Mouse (Mus musculus): Measurements from ENCODE around the gene P3h4. TPM values are rescaled to one million over a fixed set of nuclear protein-coding genes. Genes with fewer than 3 reads are reported as not detected.

The P3h4 gene
- total RNA-seq, 2 experiments from 2014 or later: 19.1 to 19.9 TPM

DNA sequence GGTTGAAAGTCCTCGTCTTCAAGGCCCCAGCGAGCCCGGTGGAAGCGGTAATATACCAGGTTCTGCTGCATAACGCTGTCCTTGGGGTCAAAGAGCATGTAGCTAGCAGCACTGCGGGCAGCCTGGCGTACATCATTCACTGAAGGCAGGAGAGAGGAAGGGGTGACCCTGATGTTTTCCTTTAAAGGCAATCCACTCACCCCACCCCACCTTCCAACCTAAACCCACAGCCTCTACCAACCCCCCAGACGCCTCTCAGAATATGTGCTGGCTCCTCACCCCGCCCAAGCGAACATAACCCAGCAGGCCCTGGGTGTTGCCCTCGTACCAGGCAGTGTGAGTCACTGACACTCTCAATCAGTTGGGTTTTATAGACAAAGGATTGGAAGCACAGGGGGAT, 2.9 kb downstream of the P3h4 start:
- intact Hi-C loops (cut with DNase I): no loop called here
- DNase-seq: no peak

DNA sequence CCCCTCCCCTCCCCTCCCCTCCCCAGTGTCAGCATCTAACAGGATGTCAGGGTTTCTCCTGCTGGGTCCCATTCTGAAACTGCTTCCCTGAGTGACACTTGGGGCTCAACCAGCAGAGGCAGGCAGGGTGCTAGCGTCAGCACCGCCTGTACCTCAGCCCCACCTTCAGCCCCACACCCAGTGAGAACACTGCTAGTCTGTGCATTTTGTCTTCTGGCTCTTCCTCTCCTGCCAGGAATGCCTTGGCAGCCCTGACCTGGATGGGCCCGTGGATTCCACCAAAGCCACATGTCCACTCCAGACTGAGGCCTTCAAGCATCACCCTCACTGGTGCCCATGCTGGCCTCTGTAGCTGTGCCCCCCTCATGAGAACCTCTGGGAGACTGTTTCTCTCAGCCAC, 5.0 kb downstream of the P3h4 start:
- intact Hi-C loops (cut with DNase I): no loop called here
- no peak for DNase-seq

DNA sequence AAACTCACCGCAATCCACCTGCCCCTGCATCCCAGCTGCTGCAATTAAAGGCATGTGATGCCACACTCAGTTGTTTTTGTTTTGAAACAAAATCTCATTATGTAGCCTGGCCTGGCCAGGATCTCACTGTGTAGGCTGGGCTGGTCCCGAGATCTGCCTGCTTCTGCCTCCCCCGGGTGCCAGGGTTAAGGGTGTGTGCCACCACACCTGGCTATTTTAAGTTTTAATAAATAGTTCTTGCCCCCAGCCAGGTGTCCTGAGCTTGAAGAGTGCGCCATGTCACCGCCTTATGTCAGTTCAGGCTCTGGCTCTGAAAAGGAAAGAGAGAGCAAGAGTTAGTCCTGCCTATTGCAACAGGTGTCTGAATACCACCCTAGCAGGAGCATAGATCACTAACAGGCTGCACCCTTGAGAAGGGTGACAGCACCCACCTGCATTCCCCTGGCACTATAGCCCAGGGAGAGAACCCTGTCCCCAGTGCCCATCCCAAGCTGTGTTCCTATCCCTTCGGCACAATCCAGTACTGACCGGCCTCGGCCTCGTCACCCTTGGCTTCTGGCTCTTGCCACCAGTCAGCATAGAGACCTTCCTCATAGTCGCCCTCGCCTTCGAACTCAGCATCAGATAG, 5.7 kb downstream of the P3h4 start:
- intact Hi-C loops (cut with DNase I): loop anchor here (1.0 kb wide), 1 partner anchor 47 kb away; no protein-coding TSS in a partner anchor
- no peak for DNase-seq

DNA sequence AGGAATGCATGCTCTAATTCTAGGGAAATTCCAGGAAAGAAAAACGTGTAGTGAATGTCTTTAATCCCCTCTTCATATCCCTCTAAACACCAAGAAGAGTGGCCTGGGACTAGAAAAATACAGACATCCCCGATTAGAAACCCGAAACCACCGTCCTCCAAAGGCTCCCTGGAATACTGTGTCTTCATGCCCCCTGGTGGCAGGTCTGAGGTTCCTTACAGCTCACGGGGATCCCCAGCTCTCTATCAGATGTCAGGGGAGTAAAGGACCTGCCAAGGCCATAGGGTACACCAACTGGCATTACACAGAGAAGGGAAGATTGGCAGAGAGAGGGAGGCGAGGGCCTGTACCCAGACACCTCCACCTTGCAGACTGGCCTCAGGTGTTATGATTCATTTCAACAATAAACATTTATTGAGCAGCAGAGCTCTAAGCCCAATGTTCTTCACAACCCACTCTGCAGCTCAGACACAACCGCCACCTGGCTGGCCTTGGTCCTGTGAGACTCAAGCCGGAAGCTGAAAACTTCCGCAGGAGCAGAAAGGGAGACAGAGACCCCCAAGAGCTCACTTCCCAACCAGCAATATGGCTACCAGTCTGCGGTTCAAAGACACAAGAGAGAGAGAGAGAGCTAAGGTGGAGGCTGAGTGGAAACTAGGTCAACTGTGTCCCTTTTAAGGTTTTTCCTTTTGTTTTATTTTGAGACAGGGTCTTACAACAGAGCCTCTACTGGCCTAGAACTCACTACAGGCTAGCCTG, 6.4 kb downstream of the P3h4 start:
- intact Hi-C loops (cut with DNase I): loop anchor here (1.0 kb wide), 1 partner anchor 46 kb away; no protein-coding TSS in a partner anchor
- DNase-seq: peak; percentile 82 to 88

DNA sequence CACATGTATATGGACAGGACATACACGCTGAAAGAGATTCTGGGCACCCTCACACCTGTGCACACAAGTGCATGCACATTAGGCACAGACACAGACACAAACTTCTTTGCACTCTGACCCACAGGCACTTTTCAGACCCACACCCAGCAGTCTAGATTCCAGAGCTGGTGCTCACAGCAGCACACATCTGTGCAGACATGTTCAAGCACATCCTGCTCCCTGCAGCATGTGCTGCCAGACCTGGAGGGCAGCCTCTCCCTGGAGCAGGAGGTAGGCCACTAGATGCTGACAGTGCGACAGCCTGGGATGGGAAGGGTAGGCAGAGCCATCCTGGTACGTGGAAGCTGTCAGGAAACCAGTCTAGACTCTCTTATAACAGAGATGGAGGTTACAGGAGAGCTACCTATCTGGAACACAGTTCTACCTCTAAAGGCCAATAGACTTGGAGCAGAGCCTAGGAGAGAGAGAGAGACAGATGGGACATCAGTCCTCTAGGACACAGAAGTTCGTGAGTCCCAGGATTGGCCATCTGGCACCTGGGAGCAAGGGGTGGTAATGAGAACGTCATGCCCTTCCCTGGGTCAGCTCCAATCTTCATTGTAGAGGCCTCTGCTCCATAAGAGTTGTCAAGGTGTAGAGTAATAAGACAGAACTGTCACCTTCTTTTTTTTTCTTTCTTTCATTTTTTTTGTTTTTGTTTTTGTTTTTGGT, 7.5 kb downstream of the P3h4 start:
- DNase-seq: no peak
- intact Hi-C loops (cut with DNase I): no loop called here

DNA sequence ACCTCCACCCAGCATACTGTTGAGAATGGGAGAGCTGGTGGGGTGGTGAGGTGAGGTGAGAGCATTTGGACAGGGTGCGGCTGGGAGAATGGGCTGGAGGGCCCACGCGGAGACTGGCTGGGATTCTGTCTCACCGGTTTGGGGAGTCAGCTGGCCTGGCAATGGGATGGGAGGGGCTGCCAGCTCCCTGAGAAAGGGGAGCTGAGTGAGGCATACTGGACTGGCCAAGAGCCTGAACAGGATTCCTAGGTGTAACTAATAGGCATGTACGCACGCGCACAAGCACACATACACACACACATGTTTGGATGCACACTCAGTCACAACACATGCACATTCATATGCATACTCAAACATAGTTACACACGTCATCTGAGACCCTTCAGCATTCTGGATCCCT, 8.4 kb downstream of the P3h4 start:
- no peak for DNase-seq
- intact Hi-C loops (cut with DNase I): no loop called here

DNA sequence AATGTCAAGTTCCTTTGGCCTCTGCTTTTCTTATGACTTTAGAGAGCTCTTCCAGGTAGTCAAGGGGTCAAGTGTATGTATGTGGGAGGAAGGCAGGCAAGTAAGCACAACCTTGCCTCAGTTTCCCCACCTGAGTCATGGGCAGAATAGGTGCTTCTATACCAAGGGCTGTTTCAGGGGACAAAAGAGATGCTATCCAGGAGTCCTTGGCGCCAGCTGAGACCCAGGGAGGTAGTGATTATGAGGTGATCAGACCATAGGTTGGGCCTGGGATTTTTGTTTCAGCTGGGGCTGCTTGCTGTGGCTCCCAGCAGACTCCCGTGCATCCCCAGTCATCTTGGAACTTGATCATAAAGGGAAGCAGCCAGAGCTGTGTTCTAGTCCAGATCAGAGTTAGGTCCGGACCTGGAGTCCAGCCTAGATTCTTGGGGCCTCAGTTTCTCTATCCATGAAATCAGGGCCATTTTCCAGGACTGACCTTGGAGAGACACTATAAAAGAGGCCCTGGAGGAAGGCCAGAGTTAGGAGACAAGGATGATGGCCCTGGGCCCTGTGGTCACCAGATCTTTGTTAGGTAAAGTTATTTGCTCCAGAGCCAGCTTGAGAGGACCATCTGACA, 10.1 kb downstream of the P3h4 start:
- DNase-seq: no peak
- intact Hi-C loops (cut with DNase I): no loop called here

DNA sequence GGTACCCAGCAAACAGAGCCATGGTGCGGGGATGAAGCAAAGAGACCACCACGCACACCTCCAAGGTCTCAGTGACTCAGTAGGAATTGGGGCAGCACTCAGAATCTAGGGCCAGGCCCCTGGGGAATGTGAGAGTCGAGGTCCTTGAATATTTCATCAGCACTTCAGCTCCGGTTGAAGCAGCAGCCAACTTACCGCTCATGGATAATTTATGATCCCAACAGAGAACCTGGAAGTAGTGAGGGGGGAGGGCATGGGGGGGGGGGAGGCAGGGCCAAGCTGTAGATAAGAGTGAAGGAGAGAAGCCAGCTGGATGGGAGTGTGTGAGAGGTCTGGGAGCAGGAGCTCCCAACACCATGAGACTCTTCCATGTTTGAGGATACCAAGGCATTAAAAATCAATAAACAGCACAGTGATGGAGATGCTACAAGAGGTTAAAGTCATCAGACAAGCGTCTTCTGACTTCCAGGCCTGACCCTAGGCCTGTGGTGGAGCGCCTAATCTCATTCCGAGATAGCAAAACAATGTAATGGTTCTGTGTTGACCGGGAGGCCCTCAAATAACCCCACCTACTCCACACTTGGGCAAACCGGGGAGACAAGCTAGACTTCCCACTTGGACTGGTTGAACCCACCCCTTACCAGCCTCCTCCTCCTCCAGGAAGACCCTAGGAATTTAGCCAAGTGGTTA, 11.0 kb downstream of the P3h4 start:
- intact Hi-C loops (cut with DNase I): no loop called here
- DNase-seq: no peak

DNA sequence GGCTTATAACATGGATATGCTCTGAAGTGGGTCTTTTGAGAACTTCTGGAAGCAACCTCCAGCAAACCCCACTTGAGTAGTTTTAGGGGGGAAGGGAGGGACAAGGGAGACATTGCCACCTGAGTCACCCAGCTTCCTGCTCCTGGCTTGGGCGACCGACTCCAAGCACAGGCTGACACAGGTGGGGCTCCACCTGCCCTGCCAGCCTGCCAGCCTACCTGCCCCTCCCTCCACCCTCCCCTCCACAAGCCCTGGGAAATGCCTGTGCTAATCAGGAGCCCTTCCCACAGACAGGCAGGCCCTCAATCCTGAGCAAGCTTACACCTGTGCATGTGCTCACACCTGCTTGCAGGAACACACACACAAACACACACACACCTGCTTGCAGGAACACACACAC, 12.0 kb downstream of the P3h4 start:
- DNase-seq: no peak
- intact Hi-C loops (cut with DNase I): no loop called here

DNA sequence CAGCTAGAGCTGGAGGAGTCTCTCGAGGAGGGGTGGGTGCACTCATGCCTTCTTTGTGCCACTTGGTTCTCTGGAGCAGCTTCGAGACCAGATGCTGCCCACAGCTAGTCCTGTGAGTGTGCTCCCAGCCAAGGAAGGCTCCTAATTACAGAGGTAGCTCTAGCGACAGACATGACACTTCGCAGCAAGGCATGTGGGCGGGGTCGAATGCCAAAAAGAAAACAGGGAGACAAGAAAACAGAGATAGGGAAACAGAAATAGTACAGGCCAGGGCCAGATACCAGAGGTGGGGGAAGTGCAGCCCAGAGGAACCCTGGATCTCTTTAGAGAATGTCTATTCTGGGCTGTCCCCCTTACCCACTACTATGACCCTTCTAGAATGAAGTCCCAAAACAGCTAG, 12.4 kb downstream of the P3h4 start:
- peak; percentile 52 to 69 for DNase-seq
- intact Hi-C loops (cut with DNase I): no loop called here

DNA sequence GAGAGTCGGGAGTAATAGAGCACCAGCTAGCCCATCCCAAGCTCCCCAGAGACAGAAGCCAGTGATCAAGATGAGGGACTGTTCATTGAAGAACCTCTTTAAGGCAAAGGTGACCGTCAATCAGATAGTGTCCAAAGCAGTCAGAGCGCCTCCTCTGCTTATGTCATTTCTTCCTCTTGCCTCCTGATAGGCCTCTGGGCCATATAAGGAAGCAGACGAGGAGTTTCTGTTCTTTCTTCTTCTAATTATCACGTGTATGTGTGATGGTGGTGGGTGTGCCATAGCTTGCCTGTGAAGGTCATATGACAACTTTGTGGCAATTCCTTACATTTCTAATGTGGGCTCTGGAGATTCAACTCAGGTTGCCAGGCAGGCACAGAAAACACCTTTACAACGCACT, 13.8 kb downstream of the P3h4 start:
- no peak for DNase-seq
- intact Hi-C loops (cut with DNase I): no loop called here

DNA sequence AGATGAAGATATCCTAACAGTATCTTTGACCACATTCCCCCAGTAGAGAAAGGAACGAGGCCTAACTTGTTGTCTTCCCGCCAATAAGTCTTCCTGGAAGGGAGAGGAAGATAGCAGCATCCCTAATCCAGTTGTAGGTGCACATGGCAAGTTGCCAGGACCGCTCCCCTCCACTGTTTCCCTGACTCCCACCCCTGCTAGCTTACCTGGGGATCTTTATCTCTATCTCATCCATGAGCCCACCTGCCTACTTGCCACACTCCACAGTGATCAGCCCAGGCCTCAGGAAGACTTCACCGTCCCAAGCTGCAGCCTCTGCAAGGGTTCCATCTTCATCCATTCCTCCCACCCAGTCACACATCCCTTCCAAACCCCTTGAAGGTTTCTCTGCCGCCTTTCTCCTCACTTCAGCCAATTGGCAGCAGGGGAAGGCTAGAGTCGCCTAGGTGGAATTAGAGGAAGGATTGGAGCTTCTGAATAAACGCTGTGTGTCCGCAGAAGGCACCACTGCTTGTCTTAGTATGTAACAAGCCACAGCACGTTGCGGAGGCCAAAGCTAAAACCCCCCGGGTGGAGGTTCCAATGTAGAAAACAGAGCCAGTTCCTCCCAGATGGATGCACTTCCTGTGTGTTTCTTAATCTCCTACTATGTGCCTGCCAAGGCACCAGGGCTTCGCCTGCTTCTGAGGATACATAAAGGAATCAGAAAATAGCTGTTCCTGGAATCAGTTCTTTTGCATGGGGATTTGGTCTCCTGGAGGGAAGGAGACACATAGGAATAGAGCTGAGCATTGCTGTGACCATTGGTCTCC, 14.7 kb downstream of the P3h4 start:
- intact Hi-C loops (cut with DNase I): loop anchor here (5.0 kb wide), 1 partner anchor 78 kb away; no protein-coding TSS in a partner anchor
- no peak for DNase-seq

DNA sequence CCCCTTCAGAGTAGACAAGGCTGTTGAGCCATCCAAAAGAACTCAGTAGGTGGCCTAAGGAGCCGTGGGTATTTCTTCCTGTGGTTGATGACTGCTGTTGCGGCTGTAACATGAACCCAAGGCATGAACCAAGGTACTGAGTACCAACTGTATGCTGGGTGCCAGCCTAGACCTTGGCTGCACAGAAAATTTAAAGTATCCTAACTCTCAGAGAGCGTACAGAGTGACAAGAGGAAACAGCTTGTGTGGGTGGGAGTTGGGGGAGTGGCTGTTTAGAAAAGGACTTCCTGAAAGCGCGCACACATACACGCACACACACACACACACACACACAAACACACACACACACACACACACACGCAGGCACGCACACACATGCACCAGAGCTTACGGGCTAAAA, 15.3 kb downstream of the P3h4 start:
- intact Hi-C loops (cut with DNase I): loop anchor here (5.0 kb wide), 1 partner anchor 77 kb away; no protein-coding TSS in a partner anchor
- DNase-seq: no peak

DNA sequence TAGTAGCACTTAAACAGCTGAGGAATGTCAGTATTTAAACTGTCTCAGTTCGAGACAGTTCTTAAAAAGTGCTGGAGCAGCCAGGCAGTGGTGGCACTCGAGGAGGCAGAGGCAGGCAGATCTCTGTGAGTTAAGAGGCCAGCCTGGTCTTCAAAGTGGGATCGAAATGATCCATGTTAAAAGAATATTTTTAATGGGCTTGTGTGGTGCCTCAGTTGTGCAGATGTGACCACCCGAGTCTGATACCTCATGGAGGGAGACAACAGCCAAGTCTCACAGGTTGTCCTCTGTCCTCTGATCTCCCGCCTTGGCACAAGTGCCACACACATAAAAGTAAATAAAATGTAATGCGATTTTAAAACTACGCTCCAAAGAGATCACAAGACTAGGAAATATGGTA, 16.1 kb downstream of the P3h4 start:
- DNase-seq: no peak
- intact Hi-C loops (cut with DNase I): loop anchor here (5.0 kb wide), 1 partner anchor 76 kb away; no protein-coding TSS in a partner anchor

DNA sequence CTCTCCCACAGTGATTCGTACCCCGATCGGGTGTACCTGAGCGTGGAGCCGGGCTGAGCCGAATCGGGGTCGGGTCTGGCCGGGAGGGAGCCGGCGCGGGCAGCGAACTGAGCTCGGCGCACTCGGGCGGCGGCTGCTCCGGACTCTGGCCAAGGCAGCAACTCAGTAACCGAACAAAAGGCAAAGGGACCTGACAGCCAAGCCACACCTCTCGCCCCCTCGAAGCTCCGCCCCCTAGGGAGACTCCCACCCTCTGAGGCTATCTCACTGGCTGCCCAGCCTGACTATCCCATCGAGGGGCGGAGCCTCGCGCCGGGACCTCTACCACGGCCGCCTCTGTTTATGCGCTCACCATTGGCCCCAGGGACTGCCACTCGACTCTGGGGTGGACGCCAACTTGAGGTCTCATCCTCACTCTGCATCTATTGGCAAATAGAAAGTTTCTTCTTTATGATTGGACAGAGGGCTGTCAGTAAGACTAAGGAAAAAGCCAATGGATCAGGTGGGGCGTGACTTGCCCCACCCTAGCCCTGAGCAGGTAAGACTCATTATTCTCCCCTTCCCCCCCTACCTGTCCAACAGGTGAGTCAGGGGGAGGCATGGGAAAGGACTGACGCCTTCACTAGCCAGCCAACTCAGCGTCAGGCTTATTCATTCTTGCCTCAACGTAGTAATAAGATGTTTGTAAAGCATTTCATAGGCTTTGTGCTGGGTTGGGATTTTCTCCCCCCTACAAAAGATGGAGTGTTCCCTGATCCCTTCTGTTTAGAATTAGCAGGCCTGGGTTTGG, 16.8 kb downstream of the P3h4 start, which contains the start of gene Jup:
TSS of gene Jup (minus strand) at position 164 of the 790 bp plus-strand sequence.
- intact Hi-C loops (cut with DNase I): loop anchor here (5.0 kb wide), 1 partner anchor 75 kb away; no protein-coding TSS in a partner anchor
- DNase-seq: peak; percentile 99

DNA sequence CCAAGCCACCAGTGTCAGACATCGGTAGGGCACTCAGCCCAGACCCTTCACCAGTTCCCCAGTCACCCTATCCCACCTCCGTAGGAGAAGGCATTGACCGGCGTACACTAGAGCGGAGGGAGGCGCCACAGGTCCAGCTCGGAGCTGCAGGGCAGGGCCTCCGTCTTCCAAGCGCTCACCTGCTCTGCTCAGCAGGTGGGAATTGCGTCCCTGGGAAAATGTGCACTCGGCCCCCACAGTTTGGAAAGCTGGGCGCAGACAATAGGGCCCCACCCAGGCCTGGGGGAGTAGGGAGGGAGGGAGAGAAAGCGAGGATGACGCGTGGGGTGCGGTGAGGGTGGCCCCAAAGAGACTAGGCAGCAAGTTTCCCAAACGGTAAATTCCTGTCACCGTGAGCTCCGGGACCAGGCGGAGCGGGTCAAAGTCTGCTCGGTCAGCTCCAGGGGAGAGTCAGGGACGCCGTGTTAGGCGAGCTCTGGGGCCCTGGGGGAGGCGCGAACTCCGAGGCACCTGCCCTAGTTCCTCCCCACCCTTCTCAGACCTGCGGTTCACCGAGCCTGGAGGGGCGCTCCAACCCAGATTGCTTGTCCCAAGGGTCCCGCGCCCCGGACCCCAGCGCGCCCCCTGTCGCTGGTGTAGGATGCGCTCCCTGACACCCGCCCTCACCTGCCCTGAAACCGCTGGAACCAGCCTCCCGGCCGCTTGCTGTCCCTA, 17.6 kb downstream of the P3h4 start:
- intact Hi-C loops (cut with DNase I): loop anchor here (5.0 kb wide), 1 partner anchor 75 kb away; no protein-coding TSS in a partner anchor
- peak; percentile 58 to 62 for DNase-seq

DNA sequence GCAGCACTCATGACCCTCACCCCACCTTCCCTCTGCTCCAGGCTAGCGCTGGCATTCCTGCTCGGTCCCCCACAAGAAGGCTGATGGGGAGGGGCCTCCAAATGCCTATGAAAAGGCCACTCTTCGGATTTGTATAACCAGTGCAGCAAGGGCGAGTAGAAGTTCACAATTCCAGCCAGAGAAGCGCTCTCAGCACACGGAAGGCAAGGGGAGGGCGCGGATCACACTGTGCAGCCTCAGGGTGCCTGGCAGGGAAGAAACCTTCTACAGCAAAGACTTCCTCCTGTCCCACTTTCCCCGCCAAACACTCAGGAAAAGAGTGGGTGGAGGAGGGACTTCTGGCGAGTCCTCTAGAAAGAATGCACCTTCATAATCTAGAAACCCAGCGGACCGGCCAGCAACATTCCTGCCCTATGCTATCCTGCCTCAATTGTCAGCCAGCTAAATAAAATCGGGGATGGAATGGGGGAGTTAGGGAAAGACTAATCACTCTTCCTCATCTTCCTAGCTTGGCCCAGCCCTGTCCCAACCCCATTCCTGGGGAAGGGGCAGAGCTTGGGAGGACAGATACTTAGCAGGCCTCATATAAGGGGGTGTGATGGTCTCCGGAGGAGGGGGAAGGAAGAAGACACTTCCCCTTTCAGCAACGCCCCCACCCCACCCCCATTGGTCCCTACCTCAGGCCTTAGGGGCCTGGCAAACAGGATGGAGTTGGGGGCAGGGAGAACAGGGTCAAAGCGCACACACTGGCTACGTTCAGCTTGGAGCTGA, 18.6 kb downstream of the P3h4 start:
- DNase-seq: peak in 1 of 2 experiments; percentile 50
- intact Hi-C loops (cut with DNase I): loop anchor here (5.0 kb wide), 1 partner anchor 74 kb away; no protein-coding TSS in a partner anchor
